Mouse (Mus musculus) CH12.LX (cell line): ENCODE measurements around the gene Abhd16b. TPM values are rescaled to one million over a fixed set of nuclear protein-coding genes. Genes with fewer than 3 reads are reported as not detected.

Source experiments
- DNase-seq: peaks from one replicate; pipeline ENCODE4 v3.0.0-alpha.2; 2013; ENCODE audit errors: extremely low read depth
- H3K27ac ChIP-seq: 2 replicates; pipeline ENCODE4 v1.5.1; 2012; ENCODE audit warnings: low read depth, mild to moderate bottlenecking, control low read depth, moderate library complexity; ENCODE audit not compliant: insufficient read depth
- H3K27me3 ChIP-seq: replicated peaks from 2 replicates; pipeline ENCODE3; 2012; ENCODE audit warnings: inconsistent platforms
- H3K36me3 ChIP-seq, 2 experiments: replicated peaks in 1 of 2; 2 replicates each; pipeline versions ENCODE3 to v1.6.1; 2012; ENCODE audit warnings: inconsistent platforms in 1 of 2, low read length in 1 of 2, mild to moderate bottlenecking in 1 of 2, mixed read lengths in 1 of 2, moderate library complexity in 1 of 2; ENCODE audit not compliant: control insufficient read depth in 1 of 2, insufficient read depth in 1 of 2
- H3K4me1 ChIP-seq, 2 experiments: 2 replicates each; pipeline ENCODE4 v1.6.1; 2012; ENCODE audit warnings: inconsistent platforms in 1 of 2, moderate library complexity in 1 of 2; ENCODE audit not compliant: insufficient read depth in 2 of 2, control insufficient read depth in 1 of 2
- H3K4me2 ChIP-seq: 2 replicates; pipeline ENCODE4 v1.6.1; 2012; ENCODE audit warnings: low read depth, mild to moderate bottlenecking, control low read depth; ENCODE audit not compliant: poor library complexity, insufficient read depth, severe bottlenecking
- H3K4me3 ChIP-seq, 3 experiments: fragments of 150-350 bp in 1 of 3; sonication (generic) in 1 of 3; replicated peaks in 1 of 3; 2 replicates each; pipeline versions ENCODE3 to v1.5.1; 2011 to 2012; ENCODE audit warnings: low read depth in 2 of 3, low read length in 2 of 3, mild to moderate bottlenecking in 2 of 3, moderate library complexity in 2 of 3, control low read depth in 1 of 3, improper control_type of control experiment in 1 of 3, inconsistent platforms in 1 of 3, mixed read lengths in 1 of 3; ENCODE audit not compliant: poor library complexity in 1 of 3
- H3K79me2 ChIP-seq: replicated peaks from 2 replicates; pipeline ENCODE4 v1.6.1; 2012; ENCODE audit warnings: mild to moderate bottlenecking, moderate library complexity; ENCODE audit not compliant: control insufficient read depth, poor library complexity, insufficient read depth, severe bottlenecking; ENCODE audit errors: extremely low read depth
- H3K9ac ChIP-seq: 2 replicates; pipeline ENCODE4 v1.6.1; 2012; ENCODE audit warnings: low read depth, mild to moderate bottlenecking, control low read depth, moderate library complexity; ENCODE audit not compliant: insufficient read depth
- H3K9me3 ChIP-seq: replicated peaks from 2 replicates; pipeline ENCODE3; 2012; ENCODE audit warnings: low read length, inconsistent platforms, mixed read lengths
- BHLHE40 ChIP-seq: IDR thresholded peaks from 2 replicates; pipeline ENCODE4 v1.6.1; 2011; ENCODE audit warnings: mild to moderate bottlenecking, low read depth, low read length, improper control_type of control experiment
- CHD2 ChIP-seq: IDR thresholded peaks from 2 replicates; pipeline ENCODE4 v1.6.1; 2011; ENCODE audit warnings: low read length, improper control_type of control experiment
- E2F4 ChIP-seq: IDR thresholded peaks from 2 replicates; pipeline ENCODE4 v1.6.1; 2011; ENCODE audit warnings: low read depth, low read length, improper control_type of control experiment; ENCODE audit not compliant: insufficient replicate concordance
- ELF1 ChIP-seq: IDR thresholded peaks from 2 replicates; pipeline ENCODE4 v1.6.1; 2014; ENCODE audit warnings: low read depth, mild to moderate bottlenecking, inconsistent platforms, low read length, improper control_type of control experiment
- MXI1 ChIP-seq: IDR thresholded peaks from 2 replicates; pipeline ENCODE4 v1.6.1; 2011; ENCODE audit warnings: mild to moderate bottlenecking, low read depth, low read length, improper control_type of control experiment
- NELFE ChIP-seq: IDR thresholded peaks from 2 replicates; pipeline ENCODE4 v1.6.1; 2011; ENCODE audit warnings: low read depth, low read length, improper control_type of control experiment
- NRF1 ChIP-seq: IDR thresholded peaks from 2 replicates; pipeline ENCODE4 v1.6.1; 2014; ENCODE audit warnings: low read depth, mild to moderate bottlenecking, inconsistent platforms, low read length, improper control_type of control experiment, moderate library complexity
- POLR2A ChIP-seq: IDR thresholded peaks from 2 replicates; pipeline ENCODE4 v1.6.1; 2011; ENCODE audit warnings: low read depth, mild to moderate bottlenecking, improper control_type of control experiment, low read length
- POLR2AphosphoS2 ChIP-seq: IDR thresholded peaks from 2 replicates; pipeline ENCODE4 v1.6.1; 2011; ENCODE audit warnings: low read depth, low read length, improper control_type of control experiment
- RAD21 ChIP-seq: IDR thresholded peaks from 2 replicates; pipeline ENCODE4 v1.6.1; 2011; ENCODE audit warnings: low read depth, mild to moderate bottlenecking, low read length, improper control_type of control experiment, moderate library complexity
- UBTF ChIP-seq: IDR thresholded peaks from 2 replicates; pipeline ENCODE4 v1.6.1; 2012; ENCODE audit warnings: low read depth, mild to moderate bottlenecking, inconsistent platforms, low read length, improper control_type of control experiment, moderate library complexity
- ZKSCAN1 ChIP-seq: IDR thresholded peaks from 2 replicates; pipeline ENCODE4 v1.6.1; 2012; ENCODE audit warnings: low read depth, inconsistent platforms, low read length, improper control_type of control experiment, borderline replicate concordance
- ZNF384 ChIP-seq: IDR thresholded peaks from 2 replicates; pipeline ENCODE4 v1.6.1; 2012; ENCODE audit warnings: low read depth, low read length, improper control_type of control experiment, inconsistent platforms
- dilution Hi-C: fragments of 300-500 bp; cut with MboI; formaldehyde crosslinking; loops from 2 replicates; pipeline ENCODE4 v1.14.3; 2020; ENCODE audit warnings: low sequenced_read_pairs; ENCODE audit not compliant: extremely low pct_unique_long_range_greater_than_20kb, extremely low pct_ligation_motif_present
- in situ Hi-C: fragments of 300-500 bp; cut with MboI; formaldehyde crosslinking; loops from 3 replicates; pipeline ENCODE4 v1.14.3; 2019; ENCODE audit warnings: low sequenced_read_pairs, low pct_ligation_motif_present, low pct_unique_long_range_greater_than_20kb, mixed read lengths
- polyA plus RNA-seq: library from polyadenylated mRNA; unstranded; fragments of >175 nt; gene quantifications from 2 replicates; pipeline ENCODE4 v1.2.1, GENCODE M21; 2012; ENCODE audit warnings: low read depth; ENCODE audit not compliant: insufficient read length
- total RNA-seq, 2 experiments: library from RNA; depleted of rRNA; stranded (reverse); fragments of 300-350 nt in 1 of 2; fragments of >200 nt in 1 of 2; gene quantifications; 2 replicates each; pipeline ENCODE4 v1.2.3; 2012 to 2014

Abhd16b gene
- total and polyA plus RNA-seq, 3 experiments: not detected

GRCm38 (mm10) chr2:181458411-181459152 is 34.4 kb upstream of the Abhd16b start (continued):
- TF ChIP-seq ZKSCAN1 (no peak), RAD21 (no peak)

- DNase-seq: no peak
- H3K9me3 ChIP-seq: peaks cover 7% of the 10 kb centered on the region
- H3K4me2 ChIP-seq: peak within 1 kb of the TSS; percentile 58
- H3K27me3 ChIP-seq: peaks cover 40% of the 10 kb centered on the region
- H3K79me2 ChIP-seq: no peaks in the 10 kb centered on the region
- H3K36me3 ChIP-seq: peaks cover 0 to 2% of the 10 kb centered on the region in 2 experiments
- dilution Hi-C loops: no loop called here
- TF ChIP-seq NRF1 (peak; percentile 63; the same call in 1 of the 2 replicates), MXI1 (0 out of 2 replicates have a peak, but pooled peaks have one; percentile 37), NELFE (peak; percentile 9; the same call in 1 of the 2 replicates), E2F4 (no peak), UBTF (peak; percentile 47; the same call in 1 of the 2 replicates), ZNF384 (no peak)
- peaks cover 2 to 38% of the 10 kb centered on the region in 2 experiments; a peak in 3 of 4 replicates for H3K4me1 ChIP-seq
- peak within 1 kb of the TSS; percentile 53 to 90 (median 81) for H3K4me3 ChIP-seq
- H3K27ac ChIP-seq: peak within 1 kb of the TSS; percentile 60; the same call in 1 of the 2 replicates
- peak within 1 kb of the TSS; percentile 76 for H3K9ac ChIP-seq
- in situ Hi-C loops: no loop called here
Measured at GRCm38 (mm10) chr2:181459153-181459672, 33.8 kb upstream of the Abhd16b start, which contains the start of gene Zbtb46. Zbtb46 (minus strand) TSS chr2:181459426.

- dilution Hi-C loops: no loop called here
- Histone ChIP-seq H3K4me3 (peak overlapping the region; percentile 24 to 71 (median 37)), H3K36me3 (peaks cover 0 to 2% of the 10 kb centered on the region in 2 experiments), H3K4me2 (peak overlapping the region; percentile 46), H3K27me3 (peaks cover 45% of the 10 kb centered on the region), H3K9ac (peak overlapping the region; percentile 5; the same call in 1 of the 2 replicates), H3K4me1 (peaks cover 2 to 31% of the 10 kb centered on the region in 2 experiments; a peak in 3 of 4 replicates), H3K79me2 (no peaks in the 10 kb centered on the region), H3K9me3 (peaks cover 7% of the 10 kb centered on the region), H3K27ac (no peak overlapping the region)
- no peak for DNase-seq
- in situ Hi-C loops: no loop called here
- TF ChIP-seq POLR2AphosphoS2: no peak
- peak; percentile 46; the same call in 1 of the 2 replicates for TF ChIP-seq ELF1
- no peak for TF ChIP-seq NELFE
- TF ChIP-seq BHLHE40: peak; percentile 42
- peak; percentile 20; the same call in 1 of the 2 replicates for TF ChIP-seq POLR2A
- no peak for TF ChIP-seq CHD2
Measured at GRCm38 (mm10) chr2:181459673-181460621, 33.1 kb upstream of the Abhd16b start.
